Mouse (Mus musculus) adipose tissue, adult 10 weeks (tissue): ENCODE results near the gene Extl1. TPM values are rescaled to one million over a fixed set of nuclear protein-coding genes. Genes with fewer than 3 reads are reported as not detected.

Experiments used
- polyA plus RNA-seq: library from polyadenylated mRNA; stranded (reverse); fragments of 350-450 nt; fragmentation: Illumina TruSeq; extraction: RNeasy Lipid Tissue Mini Kit (QIAGEN cat#74804); gene quantifications from one replicate; pipeline ENCODE4 v1.2.3, GENCODE M21; 2014; ENCODE audit warnings: low read depth, low replicate concordance

The Extl1 gene
- polyA plus RNA-seq: 2.0 TPM

GRCm38 (mm10) chr4:134383750-134384149 is at the start of gene Extl1:
Gene Extl1, minus strand, starts transcription at chr4:134383850.

GRCm38 (mm10) chr4:134395977-134396825 is 12.6 kb upstream of the Extl1 start, which contains the start of gene Pafah2:
Gene Pafah2, plus strand, starts transcription at chr4:134396320.

GRCm38 (mm10) chr4:134343071-134344031 is 40.3 kb downstream of the Extl1 start, which contains the start of gene Slc30a2:
Gene Slc30a2, plus strand, starts transcription at chr4:134343181.

GRCm38 (mm10) chr4:134314876-134315275 is 68.8 kb downstream of the Extl1 start, which contains the start of gene Trim63:
Gene Trim63, plus strand, starts transcription at chr4:134315120.

Other genes starting within 250 kb of the Extl1 start
- gene Cep85, start 196.7 kb downstream of the Extl1 start, polyA plus RNA-seq: 23.1 TPM
- gene Gm7534, start 180.8 kb downstream of the Extl1 start, polyA plus RNA-seq: not detected
- gene Catsper4, start 156.5 kb downstream of the Extl1 start, polyA plus RNA-seq: 1.6 TPM
- gene Cnksr1, start 145.5 kb downstream of the Extl1 start, polyA plus RNA-seq: 8.3 TPM
- not detected for gene E130218I03Rik, start 140.2 kb downstream of the Extl1 start, polyA plus RNA-seq
- gene Zfp593, start 138.3 kb downstream of the Extl1 start, polyA plus RNA-seq: 8.1 TPM
- gene Gm30191, start 136.9 kb downstream of the Extl1 start, polyA plus RNA-seq: not detected
- gene Grrp1, start 129.7 kb downstream of the Extl1 start, polyA plus RNA-seq: 7.4 TPM
- gene Pdik1l, start 96.0 kb downstream of the Extl1 start, polyA plus RNA-seq: 6.7 TPM
- 1.4 TPM for gene Trim63, start 68.7 kb downstream of the Extl1 start, polyA plus RNA-seq
- 65.8 TPM for gene Slc30a2, start 40.7 kb downstream of the Extl1 start, polyA plus RNA-seq
- 45.9 TPM for gene Pafah2, start 12.5 kb upstream of the Extl1 start, polyA plus RNA-seq
- gene Stmn1, start 84.5 kb upstream of the Extl1 start, polyA plus RNA-seq: 45.8 TPM
- gene Paqr7, start 112.8 kb upstream of the Extl1 start, polyA plus RNA-seq: 15.9 TPM
- gene Aunip, start 127.1 kb upstream of the Extl1 start, polyA plus RNA-seq: 0.57 TPM
- gene Mtfr1l, start 151.5 kb upstream of the Extl1 start, polyA plus RNA-seq: 91.0 TPM
- gene Selenon, start 168.3 kb upstream of the Extl1 start, polyA plus RNA-seq: 18.4 TPM